Mouse (Mus musculus) embryonic facial prominence, embryonic 13.5 days (tissue): ENCODE data around the gene Pqlc2. TPM values are rescaled to one million over a fixed set of nuclear protein-coding genes. Genes with fewer than 3 reads are reported as not detected.

ENCODE experiments used
- ATAC-seq: fragments of 200-750 bp; cut with Nextera tagmentation; 2 replicates; pipeline ENCODE4 v1.8.0; 2017; ENCODE audit warnings: low read depth; ENCODE audit not compliant: insufficient number of reproducible peaks, insufficient read depth, low FRiP score, low TSS enrichment
- H3K27ac ChIP-seq: fragments of 300-500 bp; sonication (generic); 2 replicates; pipeline ENCODE4 v1.5.1; 2015; ENCODE audit warnings: moderate library complexity, mild to moderate bottlenecking, inconsistent platforms
- H3K27me3 ChIP-seq: fragments of 300-500 bp; sonication (generic); 2 replicates; pipeline ENCODE4 v1.6.1; 2015; ENCODE audit warnings: mild to moderate bottlenecking, inconsistent platforms
- H3K36me3 ChIP-seq: fragments of 300-500 bp; sonication (generic); 2 replicates; pipeline ENCODE4 v1.6.1; 2015; ENCODE audit warnings: mild to moderate bottlenecking, inconsistent platforms
- H3K4me1 ChIP-seq: fragments of 300-500 bp; sonication (generic); 2 replicates; pipeline ENCODE4 v1.6.1; 2015; ENCODE audit warnings: inconsistent platforms
- H3K4me2 ChIP-seq: fragments of 300-500 bp; sonication (generic); 2 replicates; pipeline ENCODE4 v1.6.1; 2015; ENCODE audit warnings: moderate library complexity, mild to moderate bottlenecking, inconsistent platforms
- H3K4me3 ChIP-seq: fragments of 300-500 bp; sonication (generic); 2 replicates; pipeline ENCODE4 v1.5.1; 2015; ENCODE audit warnings: mild to moderate bottlenecking, inconsistent platforms
- H3K9ac ChIP-seq: fragments of 300-500 bp; sonication (generic); 2 replicates; pipeline ENCODE4 v1.6.1; 2015; ENCODE audit warnings: mild to moderate bottlenecking, inconsistent platforms
- H3K9me3 ChIP-seq: fragments of 300-500 bp; sonication (generic); 2 replicates; pipeline ENCODE4 v1.6.1; 2016; ENCODE audit warnings: inconsistent platforms
- WGBS: fragments of 180-500 bp; shearing (Covaris S2); methylation state at CpG from one replicate; pipeline ENCODE4 v1.1.7; 2015; ENCODE audit warnings: mixed read lengths; 5-methylcytosine and 5-hydroxymethylcytosine counted together
- polyA plus RNA-seq: library from polyadenylated mRNA; unstranded; fragments of >200 nt; fragmentation: Nextera tagmentation; extraction: Ambion mirVana; gene quantifications from 2 replicates; pipeline ENCODE4 v1.2.1, GENCODE M21; 2015

Pqlc2 gene
- polyA plus RNA-seq, 1 experiment from 2014 or later, result 16.7 TPM

DNA sequence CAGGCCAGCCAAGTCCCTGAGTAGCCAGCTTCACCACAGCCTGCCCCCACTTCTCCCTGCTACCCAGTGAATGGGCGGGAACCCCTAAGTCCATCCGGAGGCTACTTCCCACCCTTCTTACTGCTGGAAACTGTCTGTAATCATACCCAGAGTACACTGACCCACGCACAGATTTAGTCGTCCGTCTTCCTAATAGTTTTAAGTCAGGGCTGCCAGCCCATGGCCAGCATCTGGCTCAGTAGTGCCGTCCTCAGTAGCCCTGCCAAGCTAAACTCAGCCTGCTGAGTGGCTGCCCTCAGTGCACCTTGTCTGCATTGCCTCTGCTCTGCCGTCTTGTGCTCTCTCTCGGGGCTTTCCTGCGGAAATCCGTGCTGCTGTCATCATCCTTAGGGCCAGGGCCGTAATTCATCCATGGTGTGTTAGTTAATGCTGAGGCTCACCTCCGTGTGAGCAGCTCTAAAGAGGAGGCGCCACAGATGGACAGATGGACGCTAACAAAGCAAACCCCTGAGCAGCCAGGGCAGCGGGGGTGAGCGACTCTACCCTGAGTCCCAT is 28.6 kb downstream of the Pqlc2 start:
- 92% methylated on average over 16 of the region's 16 CpGs for WGBS
- peaks cover 78% of the 10 kb centered on the region for H3K36me3 ChIP-seq
- H3K4me1 ChIP-seq, result peaks cover 33% of the 10 kb centered on the region

DNA sequence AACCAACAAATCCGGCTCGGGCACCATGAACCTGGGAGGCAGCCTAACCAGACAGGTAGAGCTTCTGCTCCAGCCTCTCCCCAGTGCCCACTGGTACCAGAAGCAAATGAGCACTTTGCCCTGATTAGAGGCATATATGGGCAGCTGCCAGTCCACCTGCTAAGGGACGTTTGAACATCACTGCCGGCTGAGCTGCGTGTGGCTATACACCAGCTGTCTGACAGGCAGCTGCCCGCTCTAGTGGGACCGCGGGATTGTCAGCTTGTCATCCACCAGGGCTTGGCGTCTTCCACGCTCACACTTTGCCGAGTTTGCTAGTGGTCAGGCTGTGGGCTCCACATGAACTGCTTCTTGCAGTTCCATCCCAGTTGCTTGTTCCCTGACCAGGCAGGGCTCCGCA is 30.0 kb downstream of the Pqlc2 start:
- H3K4me2 ChIP-seq, result no peak overlapping the region
- no peak overlapping the region for H3K9ac ChIP-seq
- H3K27ac ChIP-seq, result no peak overlapping the region
- H3K27me3 ChIP-seq, result no peaks in the 10 kb centered on the region
- no peak overlapping the region for H3K4me3 ChIP-seq
- no peaks in the 10 kb centered on the region for H3K9me3 ChIP-seq
- 91% methylated on average over 12 of the region's 12 CpGs for WGBS
- peaks cover 44% of the 10 kb centered on the region for H3K4me1 ChIP-seq
- H3K36me3 ChIP-seq, result peaks cover 70% of the 10 kb centered on the region
- no peak for ATAC-seq

More for the DNA sequence above, 28.6 kb downstream of the Pqlc2 start:
- Histone ChIP-seq H3K27ac (no peak overlapping the region), H3K9me3 (no peaks in the 10 kb centered on the region), H3K9ac (no peak overlapping the region), H3K4me2 (no peak overlapping the region), H3K27me3 (no peaks in the 10 kb centered on the region), H3K4me3 (no peak overlapping the region)
- ATAC-seq, result no peak

DNA sequence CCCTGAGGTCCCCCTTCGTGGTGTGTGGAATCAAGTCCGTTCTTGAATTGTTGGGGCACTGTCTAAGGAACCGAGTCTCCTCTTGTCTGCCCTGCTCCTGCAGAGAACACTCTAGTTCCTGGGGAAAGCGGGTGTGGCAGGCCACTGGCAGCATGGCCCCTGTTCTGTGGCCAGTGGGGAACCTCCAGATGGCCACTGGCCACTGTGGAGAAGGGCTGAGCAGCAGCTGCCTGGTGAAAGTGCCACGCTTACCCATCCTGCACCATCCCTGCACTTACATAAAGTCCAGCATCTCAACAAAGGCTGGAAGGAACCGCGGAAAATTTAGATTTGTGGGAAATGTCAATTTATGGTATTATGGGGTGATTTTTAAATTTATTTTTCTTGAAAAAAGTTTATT is 34.1 kb downstream of the Pqlc2 start:
- no peaks in the 10 kb centered on the region for H3K9me3 ChIP-seq
- H3K27me3 ChIP-seq, result no peaks in the 10 kb centered on the region
- peaks cover 68% of the 10 kb centered on the region for H3K36me3 ChIP-seq
- ATAC-seq, result no peak
- H3K4me2 ChIP-seq, result no peak overlapping the region
- H3K4me1 ChIP-seq, result peaks cover 58% of the 10 kb centered on the region
- no peak overlapping the region for H3K9ac ChIP-seq
- H3K4me3 ChIP-seq, result no peak overlapping the region
- WGBS, result 65% methylated on average over 7 of the region's 7 CpGs
- peak overlapping the region; percentile 24; the same call in 1 of the 2 replicates for H3K27ac ChIP-seq

DNA sequence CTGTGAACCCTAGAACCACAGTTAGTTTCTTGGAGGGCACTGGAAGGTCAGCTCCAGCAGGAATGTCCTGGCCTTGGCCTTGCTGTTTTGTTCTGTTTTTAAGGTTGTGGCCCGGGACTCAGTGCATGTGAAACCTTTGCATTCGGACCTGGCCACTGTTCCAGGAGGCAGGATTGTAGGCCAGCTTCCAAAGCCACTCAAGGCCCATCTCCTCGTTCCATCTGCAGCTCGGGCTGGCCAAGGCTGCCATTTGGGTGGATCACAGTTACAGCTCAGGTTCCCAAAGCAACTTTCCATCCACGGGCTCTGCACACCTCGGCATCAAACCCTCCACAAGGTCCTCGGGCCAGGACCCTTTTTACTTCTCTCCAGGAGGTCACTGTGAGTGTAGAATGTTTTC is 35.9 kb downstream of the Pqlc2 start:
- H3K4me1 ChIP-seq, result peaks cover 74% of the 10 kb centered on the region
- H3K27ac ChIP-seq, result no peak overlapping the region
- peaks cover 55% of the 10 kb centered on the region for H3K36me3 ChIP-seq

DNA sequence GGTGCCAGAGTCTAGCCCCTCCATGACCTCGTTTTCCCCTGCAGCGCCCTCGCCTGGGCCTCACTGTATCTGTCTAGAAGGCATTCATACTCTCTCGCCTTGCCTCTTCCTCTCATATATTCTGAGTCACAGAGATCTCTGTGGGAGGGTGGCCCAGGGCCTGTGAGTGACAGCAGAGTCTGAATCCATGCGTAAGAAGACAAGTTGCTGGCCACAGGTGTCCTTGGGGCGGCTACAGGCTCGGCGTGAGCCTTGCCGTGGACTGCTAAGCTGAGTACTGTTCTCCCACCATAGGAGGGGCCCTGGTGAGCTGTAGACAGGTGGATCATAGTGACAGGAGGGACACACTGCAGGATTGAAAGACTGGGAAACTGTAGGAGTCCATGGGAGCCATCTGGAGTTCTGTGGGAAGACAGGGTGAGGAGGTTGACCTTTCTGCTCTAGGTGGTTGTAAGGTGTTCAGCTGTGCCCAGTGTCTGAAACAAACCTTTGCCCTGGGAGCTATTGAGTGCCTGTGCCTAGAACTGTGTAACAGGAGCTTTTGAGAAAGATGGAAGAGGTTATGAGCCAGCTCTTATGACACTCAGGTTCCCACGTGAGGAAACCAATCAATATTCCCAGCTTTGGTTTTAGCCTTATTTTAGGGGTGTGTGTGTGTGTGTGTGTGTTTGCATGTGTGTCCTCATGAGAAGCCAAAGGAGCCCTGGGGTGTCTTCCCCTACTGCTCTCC is 37.4 kb downstream of the Pqlc2 start:
- H3K9me3 ChIP-seq, result no peaks in the 10 kb centered on the region
- H3K4me3 ChIP-seq, result no peak overlapping the region
- no peak overlapping the region for H3K9ac ChIP-seq
- H3K4me2 ChIP-seq, result no peak overlapping the region
- H3K27me3 ChIP-seq, result no peaks in the 10 kb centered on the region
- H3K27ac ChIP-seq, result no peak overlapping the region
- ATAC-seq, result no peak
- peaks cover 57% of the 10 kb centered on the region for H3K36me3 ChIP-seq
- H3K4me1 ChIP-seq, result peaks cover 86% of the 10 kb centered on the region
- WGBS, result 88% methylated on average over 10 of the region's 10 CpGs

More for the DNA sequence above, 35.9 kb downstream of the Pqlc2 start:
- no peak for ATAC-seq
- 85% methylated on average over 7 of the region's 7 CpGs for WGBS
- Histone ChIP-seq H3K4me3 (no peak overlapping the region), H3K27me3 (no peaks in the 10 kb centered on the region), H3K9ac (no peak overlapping the region), H3K9me3 (no peaks in the 10 kb centered on the region), H3K4me2 (no peak overlapping the region)

DNA sequence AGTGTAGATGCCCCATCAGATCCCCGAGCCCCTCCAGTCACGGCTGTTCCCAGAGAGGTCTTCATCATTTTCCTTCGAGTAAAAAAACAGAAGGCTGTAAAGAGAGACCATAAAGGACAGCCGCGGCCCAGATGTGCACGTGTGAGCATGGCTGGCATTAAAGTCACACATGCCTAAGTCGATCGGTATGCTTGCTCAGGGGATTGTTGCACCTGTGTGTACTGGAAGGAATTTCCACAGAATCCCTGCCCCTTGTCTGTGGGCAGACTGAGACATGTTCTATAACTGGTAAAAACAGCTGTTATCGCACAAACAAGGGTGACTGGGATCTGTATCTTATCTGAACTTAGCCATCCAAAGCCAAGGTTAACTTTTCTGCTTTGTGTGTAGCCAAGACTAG is 38.9 kb downstream of the Pqlc2 start:
- H3K9me3 ChIP-seq, result no peaks in the 10 kb centered on the region
- peaks cover 49% of the 10 kb centered on the region for H3K36me3 ChIP-seq
- no peaks in the 10 kb centered on the region for H3K27me3 ChIP-seq
- no peak for ATAC-seq
- WGBS, result 42% methylated on average over 9 of the region's 9 CpGs
- H3K4me3 ChIP-seq, result no peak overlapping the region
- H3K4me2 ChIP-seq, result no peak overlapping the region
- H3K27ac ChIP-seq, result peak overlapping the region; percentile 90
- H3K4me1 ChIP-seq, result peaks cover 88% of the 10 kb centered on the region
- H3K9ac ChIP-seq, result 0 out of 2 replicates have a peak overlapping the region, but pooled peaks have one; percentile 2

DNA sequence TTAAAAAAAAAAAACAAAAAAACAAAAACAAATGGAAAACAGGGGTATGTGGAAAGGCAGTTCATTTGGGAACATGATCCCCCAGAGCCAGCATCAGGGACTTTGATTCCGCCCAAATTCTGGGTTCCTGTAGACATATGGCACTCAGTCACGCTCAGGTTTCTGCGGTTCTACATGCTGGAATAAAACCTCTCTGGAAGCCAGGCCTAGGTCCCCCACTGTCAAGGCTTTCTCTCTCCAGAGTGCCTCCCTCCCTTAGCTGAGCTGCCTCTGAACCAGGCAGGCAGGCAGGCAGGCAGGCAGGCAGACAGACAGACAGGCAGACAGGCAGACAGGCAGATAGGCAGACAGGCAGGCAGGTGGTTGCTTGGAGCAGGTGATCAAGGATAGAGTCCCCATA is 40.3 kb downstream of the Pqlc2 start:
- H3K4me1 ChIP-seq, result peaks cover 88% of the 10 kb centered on the region
- no peak overlapping the region for H3K4me2 ChIP-seq
- ATAC-seq, result no peak
- no peaks in the 10 kb centered on the region for H3K9me3 ChIP-seq
- H3K27me3 ChIP-seq, result no peaks in the 10 kb centered on the region
- H3K9ac ChIP-seq, result no peak overlapping the region
- peaks cover 56% of the 10 kb centered on the region for H3K36me3 ChIP-seq
- no peak overlapping the region for H3K4me3 ChIP-seq
- peak overlapping the region; percentile 90 for H3K27ac ChIP-seq
- 36% methylated on average over 3 of the region's 3 CpGs for WGBS

DNA sequence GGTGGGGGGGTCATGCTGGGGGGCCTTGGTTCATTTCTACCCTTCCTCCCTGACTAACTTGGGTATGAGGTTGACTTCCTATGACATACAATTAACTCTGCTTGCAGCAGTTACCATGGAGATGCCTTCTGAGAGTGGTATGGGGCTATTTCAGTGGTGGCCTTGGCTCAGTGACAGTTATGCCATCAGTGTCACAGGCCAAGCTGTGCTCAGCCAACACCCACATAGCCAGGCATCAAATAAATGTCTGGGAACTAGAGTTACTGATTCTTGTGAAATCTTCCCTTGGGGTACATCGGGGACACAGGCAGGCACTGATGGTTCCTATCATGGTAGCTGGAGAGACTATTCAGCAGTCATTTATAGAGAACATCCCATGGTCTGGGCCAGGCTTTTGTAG is 42.3 kb downstream of the Pqlc2 start:
- Histone ChIP-seq H3K36me3 (peaks cover 56% of the 10 kb centered on the region), H3K9ac (no peak overlapping the region), H3K9me3 (no peaks in the 10 kb centered on the region), H3K27me3 (no peaks in the 10 kb centered on the region), H3K4me2 (no peak overlapping the region), H3K27ac (peak overlapping the region; percentile 90), H3K4me1 (peaks cover 92% of the 10 kb centered on the region), H3K4me3 (no peak overlapping the region)
- ATAC-seq, result no peak
- 69% methylated on average over 1 of the region's 1 CpGs for WGBS

DNA sequence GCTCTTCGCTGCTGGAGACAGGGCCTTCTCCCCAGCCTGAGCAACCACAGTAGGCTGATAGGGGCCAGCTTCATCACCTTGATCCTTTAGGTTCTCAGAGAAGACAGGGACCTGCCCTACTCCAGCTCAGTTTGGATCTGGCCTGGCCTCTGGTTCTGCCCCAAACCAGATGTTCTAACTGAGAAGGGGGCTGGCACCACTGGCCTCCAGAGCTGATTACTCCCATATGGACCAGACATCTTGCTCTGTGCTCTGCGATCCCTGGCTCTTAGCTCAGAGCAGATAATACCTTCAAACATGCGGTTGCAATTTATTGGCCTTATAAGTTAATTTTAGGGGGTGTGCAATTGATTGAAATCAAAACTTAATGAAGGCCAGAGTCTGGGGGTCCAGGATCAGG is 43.2 kb downstream of the Pqlc2 start:
- H3K9ac ChIP-seq, result 0 out of 2 replicates have a peak overlapping the region, but pooled peaks have one; percentile 32

DNA sequence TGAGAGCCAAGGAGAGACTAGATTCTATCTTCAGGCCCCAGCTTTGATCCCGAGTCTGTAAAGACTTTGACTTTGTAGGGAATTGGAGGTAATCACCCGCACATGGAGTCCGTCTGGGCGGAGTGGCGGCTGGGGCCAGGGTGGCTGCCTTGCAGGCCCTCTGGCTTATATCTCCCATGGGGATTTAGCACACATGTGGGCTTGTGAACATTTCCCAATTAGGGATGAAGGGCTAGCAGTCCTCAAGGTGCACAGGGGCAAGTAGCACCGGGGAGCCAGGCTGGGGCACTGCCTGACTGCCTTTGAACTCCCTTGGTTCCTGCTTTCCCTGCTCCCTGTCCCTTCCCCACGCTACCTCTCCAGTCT is 44.0 kb downstream of the Pqlc2 start:
- no peak overlapping the region for H3K9ac ChIP-seq

More for the DNA sequence above, 43.2 kb downstream of the Pqlc2 start:
- Histone ChIP-seq H3K27ac (peak overlapping the region; percentile 90), H3K4me3 (no peak overlapping the region), H3K4me2 (no peak overlapping the region), H3K36me3 (peaks cover 59% of the 10 kb centered on the region), H3K9me3 (no peaks in the 10 kb centered on the region), H3K4me1 (peaks cover 95% of the 10 kb centered on the region), H3K27me3 (no peaks in the 10 kb centered on the region)
- no peak for ATAC-seq
- 33% methylated on average over 3 of the region's 3 CpGs for WGBS

DNA sequence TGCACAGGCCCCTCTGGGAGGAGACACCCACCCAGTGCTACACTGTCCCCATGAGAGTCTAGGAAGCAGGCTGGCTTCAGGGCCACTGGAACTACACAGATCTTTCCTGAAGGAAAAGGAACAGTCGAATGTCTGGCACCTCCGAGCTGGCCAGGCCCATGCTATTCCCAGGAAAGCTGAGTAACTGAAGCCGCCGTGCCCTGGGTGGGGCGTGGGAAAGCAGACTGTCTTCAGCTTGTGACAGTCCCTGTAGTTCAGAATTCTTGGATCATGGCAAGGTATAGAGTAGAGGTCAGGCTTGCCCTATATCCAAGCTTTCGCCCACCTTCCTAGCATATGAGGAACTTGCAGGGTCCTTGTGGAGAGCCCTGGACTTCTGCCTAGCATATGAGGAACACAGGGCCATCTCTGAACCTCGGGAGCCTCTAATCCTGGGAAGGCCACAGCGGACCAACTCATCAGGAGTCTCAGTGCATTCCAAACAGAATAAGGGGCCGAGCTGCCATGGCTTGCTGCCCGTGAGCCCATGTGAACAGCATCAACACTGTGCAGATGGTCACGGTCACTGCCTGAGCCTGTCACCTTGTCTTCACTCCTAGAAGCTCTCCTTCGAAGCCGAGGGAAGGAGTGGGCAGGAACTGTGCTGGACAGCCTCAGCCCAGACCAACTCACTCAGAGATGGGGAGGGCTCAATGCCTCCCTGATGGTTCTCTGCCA is 44.6 kb downstream of the Pqlc2 start:
- no peak overlapping the region for H3K4me3 ChIP-seq
- H3K27me3 ChIP-seq, result no peaks in the 10 kb centered on the region
- H3K27ac ChIP-seq, result peak overlapping the region; percentile 90
- H3K9ac ChIP-seq, result peak overlapping the region; percentile 32; the same call in 1 of the 2 replicates
- peaks cover 62% of the 10 kb centered on the region for H3K36me3 ChIP-seq
- ATAC-seq, result no peak
- H3K4me1 ChIP-seq, result peaks cover 95% of the 10 kb centered on the region
- H3K9me3 ChIP-seq, result no peaks in the 10 kb centered on the region
- 56% methylated on average over 13 of the region's 13 CpGs for WGBS
- H3K4me2 ChIP-seq, result no peak overlapping the region

More for the DNA sequence above, 44.0 kb downstream of the Pqlc2 start:
- Histone ChIP-seq H3K9me3 (no peaks in the 10 kb centered on the region), H3K27ac (peak overlapping the region; percentile 90), H3K36me3 (peaks cover 59% of the 10 kb centered on the region), H3K4me1 (peaks cover 95% of the 10 kb centered on the region), H3K4me3 (no peak overlapping the region), H3K4me2 (no peak overlapping the region), H3K27me3 (no peaks in the 10 kb centered on the region)
- WGBS, result 28% methylated on average over 7 of the region's 7 CpGs
- no peak for ATAC-seq
